Mouse (Mus musculus): ENCODE measurements at regions not wholly inside any gene's neighbourhood (a gene's known extent, or its start where the extent isn't known, plus 50 kb on each side); places are given as distances from the start of the nearest gene placed in this dataset.
A peak's percentile ranks its signal among the peaks of the same experiment; 100 is the strongest.
"Not testable (repeated sequence)": the region's sequence is repeated elsewhere in the genome, so short reads cannot be mapped to it uniquely, and the experiment has no call there.

GRCm38 (mm10) chr16:61056175-61056574 is 450.8 kb upstream of the Epha6 start:
- not testable (repeated sequence) for H3K27me3 ChIP-seq (ENCODE audit: insufficient read depth, low read length); H3K9me3 ChIP-seq (ENCODE audit: low read length); H3K27ac ChIP-seq (ENCODE audit: low read depth); DNase-seq; H3K36me3 ChIP-seq (replicated peaks; ENCODE audit: insufficient read depth, low read length); H3K4me1 ChIP-seq (ENCODE audit: insufficient read depth); H3K4me3 ChIP-seq (ENCODE audit: low read depth, low read length); H3K9ac ChIP-seq (replicated peaks); H3K4me2 ChIP-seq (ENCODE audit: low read depth, low read length)
- ATAC-seq = peak; percentile 54; the same call in 1 of the 2 replicates
- 61% methylated on average over 14 of the region's 14 CpGs for WGBS (ENCODE audit: insufficient replicate concordance)

GRCm38 (mm10) chr16:61041140-61041586 is 435.8 kb upstream of the Epha6 start:
- H3K4me3 ChIP-seq (ENCODE audit: low read depth, low read length) = no peak overlapping the region
- no peak for ATAC-seq
- TF ChIP-seq EP300 (IDR thresholded peaks at IDR 0.05; ENCODE audit: low read depth) = no peak
- no peak for TF ChIP-seq CTCF (IDR thresholded peaks at IDR 0.05; ENCODE audit: low read depth)
- H3K27me3 ChIP-seq (ENCODE audit: insufficient read depth, low read length) = no peaks in the 10 kb centered on the region
- no peak for DNase-seq
- H3K9ac ChIP-seq (replicated peaks) = no peak overlapping the region
- 69% methylated on average over 7 of the region's 7 CpGs for WGBS (ENCODE audit: insufficient replicate concordance)
- no peak overlapping the region for H3K27ac ChIP-seq (ENCODE audit: low read depth)
- no peaks in the 10 kb centered on the region for H3K36me3 ChIP-seq (replicated peaks; ENCODE audit: insufficient read depth, low read length)
- no peaks in the 10 kb centered on the region for H3K9me3 ChIP-seq (ENCODE audit: low read length)
- H3K4me1 ChIP-seq (ENCODE audit: insufficient read depth) = no peaks in the 10 kb centered on the region
- no peak overlapping the region for H3K4me2 ChIP-seq (ENCODE audit: low read depth, low read length)

All from liver, postnatal 0 days (tissue).